Mouse (Mus musculus): ENCODE results near the gene Rnf145.

DNA sequence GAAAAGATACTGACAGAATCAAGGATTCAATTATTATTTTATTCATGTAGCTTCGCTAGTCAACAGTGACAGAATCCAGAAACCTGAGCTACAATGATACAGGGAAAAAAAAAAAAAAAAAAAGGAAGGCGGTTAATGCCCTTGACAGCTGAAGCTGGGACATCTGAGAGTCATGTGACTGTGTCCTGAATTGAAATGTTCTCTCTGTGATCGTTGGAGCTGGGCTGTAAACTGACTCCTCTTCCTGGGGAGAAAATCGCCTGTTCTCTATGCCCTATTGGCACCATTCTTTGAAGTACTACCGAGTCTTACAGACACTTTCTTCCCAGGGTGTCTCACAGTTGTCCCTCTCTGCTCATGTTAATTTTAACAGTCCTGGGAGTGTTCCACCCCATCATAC is 15.8 kb upstream of the Rnf145 start:
- no peak for TF ChIP-seq POLR2A (IDR thresholded peaks at IDR 0.05; ENCODE audit: borderline replicate concordance, low read depth, low read length)
- no peak for TF ChIP-seq CTCF (IDR thresholded peaks at IDR 0.05; ENCODE audit: low read depth, low read length)
